8 mouse cellular contexts compared by ENCODE assay signal in the genomic region with DNA sequence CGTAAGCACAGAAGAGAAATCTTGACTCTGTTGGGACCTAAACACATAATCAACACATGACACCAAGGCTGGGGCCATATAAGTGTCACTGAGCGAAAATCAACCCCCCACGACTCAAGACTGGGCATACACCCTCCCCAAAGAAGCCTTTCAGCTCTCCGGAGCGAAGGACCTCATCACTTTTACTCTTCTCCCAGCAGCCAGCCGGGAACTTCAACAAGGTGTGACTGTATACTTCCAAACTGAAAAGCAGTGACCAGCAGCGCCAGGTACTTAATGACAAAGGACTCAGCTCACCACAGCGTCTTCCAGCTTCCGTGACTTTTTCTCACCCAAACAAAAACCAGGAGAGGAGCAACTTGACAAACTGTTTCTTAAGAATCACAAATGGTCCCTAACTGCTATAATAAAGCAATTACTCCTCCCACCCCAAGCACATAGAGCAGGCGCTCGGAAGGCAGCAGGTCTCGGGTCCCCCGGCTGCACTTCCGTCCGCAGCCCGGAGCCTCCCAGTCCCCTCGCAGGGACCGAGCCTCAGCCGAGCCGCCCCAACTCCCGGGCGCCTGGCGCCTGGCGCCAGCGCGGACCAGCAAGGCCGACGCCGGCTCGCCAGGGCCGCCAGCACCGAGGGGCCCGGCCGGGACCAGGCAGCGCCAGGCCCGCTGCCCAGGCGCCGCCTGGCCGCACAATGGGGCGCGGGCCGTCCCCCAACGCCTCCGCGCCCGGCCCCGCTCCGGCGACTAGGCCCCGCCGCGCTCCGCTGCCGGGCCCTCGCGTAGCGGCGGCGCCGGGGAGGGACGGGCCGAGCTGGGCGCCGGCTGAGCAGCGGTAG. TPM values are rescaled to one million over a fixed set of nuclear protein-coding genes. Genes with fewer than 3 reads are reported as not detected.
DNase-seq lines count a peak whose midpoint lies in the region; ATAC-seq and TF ChIP-seq lines count a peak whose summit lies in the region.

No protein-coding gene starts in this region.

- no peak for TF ChIP-seq EP300 in MEL (IDR thresholded peaks at IDR 0.05; ENCODE audit: low read depth in 1 of 2, low read length in 2 of 2)

- TF ChIP-seq CTCF in MEL (IDR thresholded peaks at IDR 0.05 in 2 of 3, conservative IDR thresholded peaks at IDR 0.05 in 1 of 3; ENCODE audit: control insufficient read depth in 1 of 3, insufficient read depth in 1 of 3, low read depth in 2 of 3, low read length in 3 of 3, poor library complexity in 1 of 3, severe bottlenecking in 1 of 3), result no peak

- no peak for TF ChIP-seq RAD21 in MEL (IDR thresholded peaks at IDR 0.05; ENCODE audit: low read depth, low read length)

- DNase-seq in MEL (ENCODE audit: low read depth, low spot score), result peak; percentile 72
- peak; percentile 69 for DNase-seq in cerebellum, adult 9-11 months
- peak; percentile 23 to 39 for DNase-seq in frontal cortex, postnatal 36 days (ENCODE audit: low spot score in 2 of 2)
- peak; percentile 32 to 33 for DNase-seq in left cerebral cortex, adult 18-20 months (ENCODE audit: low spot score in 2 of 2)
- DNase-seq in lung, postnatal 4 days, result peak; percentile 74 to 80
- peak; percentile 66 for DNase-seq in retina, embryonic 14.5 days (ENCODE audit: low spot score)
- DNase-seq in thymus, postnatal 4 days, result peak; percentile 76

- H3K27me3 ChIP-seq in MEL (ENCODE audit: control insufficient read depth in 1 of 2, insufficient read depth in 2 of 2, low read length in 2 of 2), result no peaks in the 10 kb centered on the region
- no peaks in the 10 kb centered on the region for H3K27me3 ChIP-seq in hindbrain, embryonic 15.5 days

- no peaks in the 10 kb centered on the region for H3K9me3 ChIP-seq in MEL (replicated peaks; ENCODE audit: insufficient read depth, low read length)
- no peaks in the 10 kb centered on the region for H3K9me3 ChIP-seq in hindbrain, embryonic 15.5 days

- peak overlapping the region; percentile 84 to 86 for H3K4me3 ChIP-seq in MEL (ENCODE audit: control insufficient read depth in 1 of 2, insufficient read depth in 1 of 2, low read depth in 2 of 2, low read length in 2 of 2)
- H3K4me3 ChIP-seq in hindbrain, embryonic 15.5 days, result peak overlapping the region; percentile 98

- under 1% methylated on average over 35 of the region's 65 CpGs for WGBS in hindbrain, embryonic 15.5 days

- H3K4me1 ChIP-seq in MEL (ENCODE audit: control insufficient read depth in 1 of 2, insufficient read depth in 2 of 2, low read length in 2 of 2), result peaks cover 8 to 11% of the 10 kb centered on the region in 2 experiments
- H3K4me1 ChIP-seq in hindbrain, embryonic 15.5 days (replicated peaks), result peaks cover 26% of the 10 kb centered on the region

- peaks cover 0 to 35% of the 10 kb centered on the region in 2 experiments; a peak in 2 of 4 replicates for H3K36me3 ChIP-seq in MEL (ENCODE audit: control insufficient read depth in 1 of 2, insufficient read depth in 2 of 2, low read length in 2 of 2)
- no peaks in the 10 kb centered on the region for H3K36me3 ChIP-seq in hindbrain, embryonic 15.5 days

- peak; percentile 79 for ATAC-seq in hindbrain, embryonic 15.5 days (ENCODE audit: low FRiP score, low read depth)

- peak overlapping the region; percentile 62 for H3K27ac ChIP-seq in MEL (ENCODE audit: control insufficient read depth, low read depth, low read length)
- H3K27ac ChIP-seq in hindbrain, embryonic 15.5 days (replicated peaks), result peak overlapping the region; percentile 92

- H3K79me2 ChIP-seq in MEL (ENCODE audit: control insufficient read depth, insufficient read depth, low read length, poor library complexity), result peaks cover 61% of the 10 kb centered on the region

- peak overlapping the region; percentile 91 for H3K9ac ChIP-seq in MEL (ENCODE audit: control insufficient read depth, low read depth, low read length, poor library complexity, severe bottlenecking)
- H3K9ac ChIP-seq in hindbrain, embryonic 15.5 days, result peak overlapping the region; percentile 99

- peak overlapping the region; percentile 87 for H3K4me2 ChIP-seq in hindbrain, embryonic 15.5 days

- peak in 1 of 2 experiments; percentile 29; a peak in 2 of 4 replicates for TF ChIP-seq POLR2A in MEL (IDR thresholded peaks at IDR 0.05; ENCODE audit: control insufficient read depth in 1 of 2, insufficient read depth in 1 of 2, low read depth in 1 of 2, low read length in 2 of 2, poor library complexity in 1 of 2)

TF ChIP-seq in MEL, 35 proteins besides CTCF, POLR2A, EP300 and RAD21:
- no peak for TF ChIP-seq USF2 (IDR thresholded peaks at IDR 0.05; ENCODE audit: borderline replicate concordance in 1 of 2, insufficient read depth in 1 of 2, low read depth in 1 of 2, low read length in 2 of 2)
- TF ChIP-seq MAZ (IDR thresholded peaks at IDR 0.05; ENCODE audit: low read depth, low read length), result no peak
- TF ChIP-seq UBTF (IDR thresholded peaks at IDR 0.05; ENCODE audit: borderline replicate concordance, insufficient read depth, low read depth, low read length), result peak; percentile 95
- peak; percentile 22; the same call in 1 of the 2 replicates for TF ChIP-seq MXI1 (IDR thresholded peaks at IDR 0.05; ENCODE audit: low read depth, low read length)
- no peak for TF ChIP-seq JUND (IDR thresholded peaks at IDR 0.05; ENCODE audit: low read depth, low read length)
- peak; percentile 69 for TF ChIP-seq HCFC1 (IDR thresholded peaks at IDR 0.05; ENCODE audit: low read depth, low read length)
- no peak for TF ChIP-seq ZMIZ1 (IDR thresholded peaks at IDR 0.05; ENCODE audit: low read depth, low read length)
- TF ChIP-seq TBP (IDR thresholded peaks at IDR 0.05; ENCODE audit: low read depth, low read length), result peak; percentile 50; the same call in 1 of the 2 replicates
- TF ChIP-seq MYC (IDR thresholded peaks at IDR 0.05; ENCODE audit: low read depth, low read length), result no peak
- TF ChIP-seq TCF12 (IDR thresholded peaks at IDR 0.05; ENCODE audit: low read depth, low read length), result peak; percentile 1; the same call in 1 of the 2 replicates
- TF ChIP-seq GABPA (IDR thresholded peaks at IDR 0.05; ENCODE audit: low read depth, low read length), result no peak
- no peak for TF ChIP-seq ZKSCAN1 (IDR thresholded peaks at IDR 0.05; ENCODE audit: low read depth, low read length)
- peak; percentile 57 for TF ChIP-seq SIN3A (IDR thresholded peaks at IDR 0.05; ENCODE audit: low read length)
- no peak for TF ChIP-seq RCOR1 (IDR thresholded peaks at IDR 0.05; ENCODE audit: low read depth, low read length)
- TF ChIP-seq POLR2AphosphoS5 (IDR thresholded peaks at IDR 0.05; ENCODE audit: borderline replicate concordance, low read depth, low read length), result no peak
- no peak for TF ChIP-seq ZNF384 (IDR thresholded peaks at IDR 0.05; ENCODE audit: low read depth, low read length)

RNA-seq across cellular contexts. Expression of a gene that starts 5.1 kb away (rescaled TPM):
- 35.1 and 37.7 TPM in 2 replicates for total RNA-seq in MEL (2012; rRNA removed)
- polyA plus RNA-seq in MEL (2012; ENCODE audit: insufficient read depth in 1 of 2, insufficient read length in 2 of 2, low read depth in 1 of 2, low replicate concordance in 2 of 2, missing spikeins in 1 of 2), result 10 to 100 TPM; 20.8 to 32.7 TPM
- 97.4 and 101 TPM in 2 replicates for polyA plus RNA-seq in hindbrain, embryonic 15.5 days (2015; fragmentation: Nextera tagmentation; extraction: Ambion mirVana)
- 10 to 100 TPM; 71.7 to 75.0 TPM for total RNA-seq in left cerebral cortex, adult 18-20 months (2021)

Comparison
In these comparisons a context has a peak if more than half of its experiments do, and no peak if none do; other contexts are left out.
1. Peak in every context shown above with its lines: DNase-seq, ATAC-seq, H3K4me3 ChIP-seq and H3K27ac ChIP-seq.